Mouse (Mus musculus) testis, adult 2 months (tissue): ENCODE data around the gene Atp8a2.

Experiments
- CTCF ChIP-seq: fragments of 200-500 bp; IDR thresholded peaks from 2 replicates; pipeline ENCODE4 v1.5.1; 2012; ENCODE audit warnings: low read depth, mild to moderate bottlenecking, inconsistent platforms, low read length, moderate library complexity; ENCODE audit not compliant: control insufficient read depth, insufficient read depth, insufficient replicate concordance
- POLR2A ChIP-seq: fragments of 200-500 bp; IDR thresholded peaks from 2 replicates; pipeline ENCODE4 v1.6.1; 2012; ENCODE audit warnings: low read depth, mild to moderate bottlenecking, inconsistent platforms, low read length, moderate library complexity; ENCODE audit not compliant: control insufficient read depth

GRCm38 (mm10) chr14:60188201-60188825, 8.7 kb downstream of the Atp8a2 start:
- no peak for TF ChIP-seq CTCF
- no peak for TF ChIP-seq POLR2A
